Mouse (Mus musculus) ES-E14 (cell line): ENCODE measurements around the gene Pde6c.

Experiments used
- CHD2 ChIP-seq: IDR thresholded peaks from 2 replicates; pipeline ENCODE4 v1.6.1; 2014; ENCODE audit warnings: mild to moderate bottlenecking, low read depth, low read length, inconsistent platforms
- HCFC1 ChIP-seq: IDR thresholded peaks from 2 replicates; pipeline ENCODE4 v1.6.1; 2012; ENCODE audit warnings: low read length, inconsistent platforms, borderline replicate concordance; ENCODE audit not compliant: insufficient read depth
- MAFK ChIP-seq: IDR thresholded peaks from 2 replicates; pipeline ENCODE4 v1.6.1; 2014; ENCODE audit warnings: mild to moderate bottlenecking, low read depth, low read length, inconsistent platforms; ENCODE audit not compliant: insufficient read depth
- ZC3H11A ChIP-seq: IDR thresholded peaks from 2 replicates; pipeline ENCODE4 v1.6.1; 2012; ENCODE audit warnings: low read depth, mild to moderate bottlenecking, inconsistent platforms, low read length, borderline replicate concordance
- ZNF384 ChIP-seq: IDR thresholded peaks from 2 replicates; pipeline ENCODE4 v1.6.1; 2012; ENCODE audit warnings: low read depth, low read length, inconsistent platforms

- TF ChIP-seq ZNF384 (no peak), ZC3H11A (no peak), CHD2 (no peak), MAFK (no peak), HCFC1 (no peak)
Measured at GRCm38 (mm10) chr19:38086948-38087551, 45.5 kb upstream of the Pde6c start.
